Mouse (Mus musculus) liver, postnatal 0 days (tissue): ENCODE measurements around the gene Tmem116. TPM values are rescaled to one million over a fixed set of nuclear protein-coding genes. Genes with fewer than 3 reads are reported as not detected.

Experiments
- ATAC-seq: fragments of 200-750 bp; cut with Nextera tagmentation; 2 replicates; pipeline ENCODE4 v1.8.0; 2017; ENCODE audit warnings: mild to moderate bottlenecking, moderate library complexity
- DNase-seq: peaks from one replicate; pipeline ENCODE4 v3.0.0-alpha.2; 2016
- H3K27ac ChIP-seq: fragments of 300-500 bp; sonication (generic); 2 replicates; pipeline ENCODE4 v1.5.1; 2014; ENCODE audit warnings: antibody characterized with exemption, moderate library complexity, mild to moderate bottlenecking, low read depth
- H3K27me3 ChIP-seq: fragments of 300-500 bp; sonication (generic); 2 replicates; pipeline ENCODE4 v1.6.1; 2014; ENCODE audit warnings: low read length, control low read depth, mixed read lengths; ENCODE audit not compliant: insufficient read depth
- H3K36me3 ChIP-seq: fragments of 300-500 bp; sonication (generic); replicated peaks from 2 replicates; pipeline ENCODE4 v1.6.1; 2014; ENCODE audit warnings: mild to moderate bottlenecking, control low read depth, low read length, moderate library complexity, mixed read lengths; ENCODE audit not compliant: insufficient read depth
- H3K4me1 ChIP-seq: fragments of 300-500 bp; sonication (generic); 2 replicates; pipeline ENCODE4 v1.6.1; 2014; ENCODE audit warnings: antibody characterized with exemption, mild to moderate bottlenecking, control low read depth; ENCODE audit not compliant: insufficient read depth
- H3K4me2 ChIP-seq: fragments of 300-500 bp; sonication (generic); 2 replicates; pipeline ENCODE4 v1.6.1; 2014; ENCODE audit warnings: low read depth, mild to moderate bottlenecking, low read length, moderate library complexity, mixed read lengths
- H3K4me3 ChIP-seq: fragments of 300-500 bp; sonication (generic); 2 replicates; pipeline ENCODE4 v1.5.1; 2014; ENCODE audit warnings: low read depth, low read length
- H3K9ac ChIP-seq: fragments of 300-500 bp; sonication (generic); replicated peaks from 2 replicates; pipeline ENCODE4 v1.6.1; 2014; ENCODE audit warnings: mild to moderate bottlenecking, moderate library complexity
- H3K9me3 ChIP-seq: fragments of 300-500 bp; sonication (generic); 2 replicates; pipeline ENCODE4 v1.6.1; 2016; ENCODE audit warnings: mild to moderate bottlenecking, control low read depth, low read length, mixed read lengths
- CTCF ChIP-seq: sonication (generic); IDR thresholded peaks from 2 replicates; pipeline ENCODE4 v1.5.1; 2016; ENCODE audit warnings: antibody characterized with exemption, low read depth
- EP300 ChIP-seq: IDR thresholded peaks from 2 replicates; pipeline ENCODE4 v1.6.1; 2016; ENCODE audit warnings: antibody characterized with exemption, low read depth, mild to moderate bottlenecking
- WGBS: fragments of 180-500 bp; shearing (Covaris S2); extraction: QIAGEN DNeasy Blood & Tissue Kit; methylation state at CpG from one replicate; pipeline ENCODE4 v1.1.7; 2014; ENCODE audit not compliant: insufficient replicate concordance; 5-methylcytosine and 5-hydroxymethylcytosine counted together
- polyA plus RNA-seq: library from polyadenylated mRNA; unstranded; fragments of >200 nt; fragmentation: Nextera tagmentation; extraction: Ambion mirVana; gene quantifications from 2 replicates; pipeline ENCODE4 v1.2.1, GENCODE M21; 2015

Gene Tmem116
- polyA plus RNA-seq, 1 experiment from 2014 or later: 0.86 TPM

DNA sequence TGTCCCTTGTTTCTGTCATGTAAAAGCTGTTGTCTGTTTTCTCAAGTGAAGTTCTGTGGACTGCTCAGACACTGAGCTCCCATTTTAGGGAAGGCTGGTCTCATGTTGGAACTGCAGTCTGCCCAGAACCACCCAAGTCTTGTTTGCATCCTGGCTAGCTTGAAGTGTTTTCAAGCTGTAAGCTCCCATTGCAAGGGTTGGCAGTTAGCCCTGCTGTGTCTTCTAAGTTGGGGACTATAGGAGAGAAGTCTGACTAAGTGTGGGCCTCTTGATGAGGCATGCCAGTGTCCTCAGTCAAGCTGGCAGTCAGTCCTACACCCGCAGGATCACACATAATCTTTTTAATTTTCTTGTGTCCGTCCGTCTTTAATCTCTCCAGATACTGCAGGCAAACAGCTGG, 22.7 kb upstream of the Tmem116 start:
- Histone ChIP-seq H3K9me3 (no peaks in the 10 kb centered on the region), H3K9ac (no peak overlapping the region), H3K27me3 (no peaks in the 10 kb centered on the region), H3K4me1 (no peaks in the 10 kb centered on the region), H3K4me3 (no peak overlapping the region), H3K4me2 (no peak overlapping the region), H3K36me3 (peaks cover 93% of the 10 kb centered on the region), H3K27ac (no peak overlapping the region)
- 86% methylated on average over 3 of the region's 3 CpGs for WGBS
- TF ChIP-seq EP300 (no peak), CTCF (no peak)
- ATAC-seq (no peak), DNase-seq (no peak)

- 64% methylated on average over 5 of the region's 5 CpGs for WGBS
- ATAC-seq (peak; percentile 76), DNase-seq (peak; percentile 58)
- H3K4me1 ChIP-seq: 0 out of 2 replicates have a peak, but pooled peaks cover 3% of the 10 kb centered on the region
- H3K27me3 ChIP-seq: no peaks in the 10 kb centered on the region
- no peak overlapping the region for H3K9ac ChIP-seq
- H3K27ac ChIP-seq: no peak overlapping the region
- H3K4me2 ChIP-seq: no peak overlapping the region
- H3K9me3 ChIP-seq: no peaks in the 10 kb centered on the region
- TF ChIP-seq CTCF (no peak), EP300 (no peak)
- no peak overlapping the region for H3K4me3 ChIP-seq
- H3K36me3 ChIP-seq: peaks cover 78% of the 10 kb centered on the region
These were observed 13.6 kb upstream of the Tmem116 start for GRCm38 (mm10) chr5:121438131-121438530.

- no peak overlapping the region for H3K27ac ChIP-seq
- ATAC-seq: no peak
- 92% methylated on average over 11 of the region's 11 CpGs for WGBS
These were observed 12.9 kb upstream of the Tmem116 start for GRCm38 (mm10) chr5:121438756-121439155.

DNA sequence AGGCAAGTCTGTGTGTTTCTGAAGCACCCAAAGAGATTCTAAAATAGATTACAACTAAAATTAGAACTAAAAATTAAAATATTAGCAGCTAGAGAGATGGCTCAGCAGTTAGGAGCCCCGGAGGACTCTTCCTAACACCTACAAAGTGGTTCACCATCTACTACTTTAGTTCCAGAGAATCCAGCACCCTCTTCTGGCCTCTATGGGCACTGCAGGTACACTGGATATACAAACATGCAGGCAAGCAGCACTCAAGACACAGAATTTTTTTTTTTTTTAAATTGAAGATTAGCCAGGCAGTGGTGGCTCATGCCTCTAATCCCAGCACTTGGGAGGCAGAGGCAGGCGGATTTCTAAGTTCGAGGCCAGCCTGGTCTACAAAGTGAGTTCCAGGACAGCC, 8.1 kb upstream of the Tmem116 start:
- Histone ChIP-seq H3K9me3 (no peaks in the 10 kb centered on the region), H3K27ac (no peak overlapping the region), H3K4me1 (no peaks in the 10 kb centered on the region), H3K4me2 (no peak overlapping the region), H3K27me3 (no peaks in the 10 kb centered on the region), H3K36me3 (peaks cover 84% of the 10 kb centered on the region), H3K9ac (no peak overlapping the region), H3K4me3 (no peak overlapping the region)
- peak; percentile 67 for DNase-seq
- no peak for ATAC-seq
- 84% methylated on average over 3 of the region's 3 CpGs for WGBS
- TF ChIP-seq CTCF (peak; percentile 65), EP300 (no peak)

More at GRCm38 (mm10) chr5:121438756-121439155, 12.9 kb upstream of the Tmem116 start:
- no peak overlapping the region for H3K9ac ChIP-seq
- no peaks in the 10 kb centered on the region for H3K27me3 ChIP-seq
- no peak overlapping the region for H3K4me2 ChIP-seq
- peaks cover 78% of the 10 kb centered on the region for H3K36me3 ChIP-seq
- no peaks in the 10 kb centered on the region for H3K9me3 ChIP-seq
- H3K4me1 ChIP-seq: 0 out of 2 replicates have a peak, but pooled peaks cover 3% of the 10 kb centered on the region
- TF ChIP-seq CTCF (no peak), EP300 (no peak)
- H3K4me3 ChIP-seq: no peak overlapping the region
- DNase-seq: no peak

- no peak overlapping the region for H3K4me3 ChIP-seq
- no peak for ATAC-seq
- TF ChIP-seq EP300 (no peak), CTCF (no peak)
- no peak overlapping the region for H3K27ac ChIP-seq
- no peak for DNase-seq
- peaks cover 82% of the 10 kb centered on the region for H3K36me3 ChIP-seq
- H3K27me3 ChIP-seq: no peaks in the 10 kb centered on the region
- no peaks in the 10 kb centered on the region for H3K9me3 ChIP-seq
- H3K4me2 ChIP-seq: no peak overlapping the region
- H3K4me1 ChIP-seq: no peaks in the 10 kb centered on the region
- H3K9ac ChIP-seq: no peak overlapping the region
- 89% methylated on average over 5 of the region's 5 CpGs for WGBS
These were observed 6.8 kb upstream of the Tmem116 start for GRCm38 (mm10) chr5:121444870-121445269.

DNA sequence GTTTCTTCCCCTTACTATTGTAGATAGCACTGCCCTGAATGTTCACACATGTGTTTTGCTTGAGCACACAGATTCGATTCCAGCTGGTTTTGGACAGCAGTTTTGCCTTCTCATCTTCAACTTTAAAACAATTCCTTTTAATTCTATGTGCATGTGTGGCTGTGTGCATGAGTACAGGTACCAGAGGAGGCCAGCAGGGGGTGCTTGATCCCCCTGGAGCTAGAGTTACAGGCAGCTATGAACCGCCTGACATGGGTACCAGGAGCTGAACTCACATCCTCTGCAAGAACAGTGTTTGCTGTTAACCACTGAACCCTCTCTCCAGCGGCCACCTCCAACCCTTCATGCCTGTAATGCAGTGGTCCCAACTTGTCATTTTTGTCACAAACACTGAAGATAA, 3.2 kb upstream of the Tmem116 start:
- peak; percentile 55 for TF ChIP-seq CTCF
- TF ChIP-seq EP300: no peak
- H3K27ac ChIP-seq: no peak overlapping the region
- no peaks in the 10 kb centered on the region for H3K27me3 ChIP-seq
- no peak overlapping the region for H3K4me2 ChIP-seq
- H3K4me1 ChIP-seq: peaks cover 17% of the 10 kb centered on the region
- DNase-seq (no peak), ATAC-seq (no peak)
- 92% methylated on average over 3 of the region's 3 CpGs for WGBS
- peaks cover 57% of the 10 kb centered on the region for H3K36me3 ChIP-seq
- no peaks in the 10 kb centered on the region for H3K9me3 ChIP-seq
- H3K9ac ChIP-seq: no peak overlapping the region
- H3K4me3 ChIP-seq: no peak overlapping the region

- H3K4me3 ChIP-seq: no peak overlapping the region
- no peak overlapping the region for H3K9ac ChIP-seq
- peaks cover 23% of the 10 kb centered on the region for H3K4me1 ChIP-seq
- ATAC-seq: no peak
- peak; percentile 71 for TF ChIP-seq CTCF
- TF ChIP-seq EP300: no peak
- DNase-seq: peak; percentile 79
- no peaks in the 10 kb centered on the region for H3K9me3 ChIP-seq
- H3K4me2 ChIP-seq: peak overlapping the region; percentile 96; the same call in 1 of the 2 replicates
- H3K27ac ChIP-seq: 0 out of 2 replicates have a peak overlapping the region, but pooled peaks have one; percentile 16
- WGBS: 39% methylated on average over 6 of the region's 6 CpGs
- H3K36me3 ChIP-seq: peaks cover 44% of the 10 kb centered on the region
- H3K27me3 ChIP-seq: no peaks in the 10 kb centered on the region
These were observed 1.7 kb upstream of the Tmem116 start for GRCm38 (mm10) chr5:121449976-121450375.
